8 mouse cellular contexts compared by ENCODE assay signal in the genomic region with DNA sequence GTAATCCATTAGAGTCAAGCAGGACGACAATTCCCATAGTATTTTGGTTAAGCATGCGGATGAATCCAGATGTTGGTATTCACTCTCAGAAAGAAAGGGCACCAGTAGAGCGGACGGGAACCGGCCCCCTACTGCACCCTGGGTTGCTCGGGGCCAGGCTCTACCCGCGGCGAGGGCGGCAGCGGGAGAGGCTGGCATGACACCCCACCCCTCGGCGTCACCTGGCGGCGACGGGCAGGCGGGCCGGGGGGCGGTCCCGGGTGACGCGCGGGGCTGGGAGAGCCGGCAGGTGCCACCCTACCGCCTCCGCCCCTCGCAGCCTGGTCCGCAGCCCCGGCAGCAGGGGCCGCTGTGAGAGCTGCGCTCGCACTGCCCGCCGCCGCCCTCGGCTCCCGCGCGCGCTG. TPM values are rescaled to one million over a fixed set of nuclear protein-coding genes. Genes with fewer than 3 reads are reported as not detected.
A peak's percentile ranks its signal among the peaks of the same experiment; 100 is the strongest.
DNase-seq lines count a peak whose midpoint lies in the region; ATAC-seq lines count a peak whose summit lies in the region.

A gene (plus strand): TSS at position 324 of the 404 bp plus-strand sequence.

- H3K27ac ChIP-seq in neural tube, embryonic 11.5 days (ENCODE audit: low read depth, low read length) = no peak within 1 kb of the TSS
- H3K27ac ChIP-seq in embryonic facial prominence, embryonic 11.5 days (replicated peaks; ENCODE audit: low read depth, low read length) = no peak within 1 kb of the TSS
- H3K27ac ChIP-seq in heart, embryonic 10.5 days = peak within 1 kb of the TSS; percentile 75
- no peak within 1 kb of the TSS for H3K27ac ChIP-seq in kidney, embryonic 14.5 days (ENCODE audit: low read depth, low read length)
- H3K27ac ChIP-seq in limb, embryonic 15.5 days = peak within 1 kb of the TSS; percentile 24; the same call in 1 of the 2 replicates
- H3K27ac ChIP-seq in midbrain, embryonic 16.5 days (ENCODE audit: low read length) = no peak within 1 kb of the TSS

- peak within 1 kb of the TSS; percentile 64 for H3K9ac ChIP-seq in neural tube, embryonic 11.5 days (ENCODE audit: low read length)
- H3K9ac ChIP-seq in embryonic facial prominence, embryonic 11.5 days (replicated peaks; ENCODE audit: low read length) = peak within 1 kb of the TSS; percentile 63
- peak within 1 kb of the TSS; percentile 71 for H3K9ac ChIP-seq in kidney, embryonic 14.5 days (ENCODE audit: low read depth, low read length)
- H3K9ac ChIP-seq in limb, embryonic 15.5 days = peak within 1 kb of the TSS; percentile 50
- H3K9ac ChIP-seq in midbrain, embryonic 16.5 days (ENCODE audit: low read depth, low read length) = peak within 1 kb of the TSS; percentile 73

- H3K36me3 ChIP-seq in neural tube, embryonic 11.5 days (ENCODE audit: control insufficient read depth, insufficient read depth, low read length) = no peaks in the 10 kb centered on the region
- H3K36me3 ChIP-seq in embryonic facial prominence, embryonic 11.5 days (replicated peaks; ENCODE audit: control insufficient read depth, insufficient read depth, low read depth, low read length) = no peaks in the 10 kb centered on the region
- H3K36me3 ChIP-seq in heart, embryonic 10.5 days = no peaks in the 10 kb centered on the region
- H3K36me3 ChIP-seq in kidney, embryonic 14.5 days (ENCODE audit: control insufficient read depth, insufficient read depth, low read length) = no peaks in the 10 kb centered on the region
- no peaks in the 10 kb centered on the region for H3K36me3 ChIP-seq in limb, embryonic 15.5 days
- H3K36me3 ChIP-seq in midbrain, embryonic 16.5 days (ENCODE audit: control insufficient read depth, insufficient read depth, low read length) = no peaks in the 10 kb centered on the region

- WGBS in neural tube, embryonic 11.5 days = under 1% methylated on average over 21 of the region's 40 CpGs
- WGBS in embryonic facial prominence, embryonic 11.5 days = 0% methylated on average over 37 of the region's 40 CpGs
- WGBS in heart, embryonic 10.5 days = under 1% methylated on average over 40 of the region's 40 CpGs
- WGBS in kidney, embryonic 14.5 days = under 1% methylated on average over 39 of the region's 40 CpGs
- 0% methylated on average over 40 of the region's 40 CpGs for WGBS in limb, embryonic 15.5 days
- under 1% methylated on average over 30 of the region's 40 CpGs for WGBS in midbrain, embryonic 16.5 days

- peaks cover 30% of the 10 kb centered on the region for H3K27me3 ChIP-seq in neural tube, embryonic 11.5 days (ENCODE audit: control insufficient read depth, insufficient read depth, low read length)
- peaks cover 20% of the 10 kb centered on the region for H3K27me3 ChIP-seq in embryonic facial prominence, embryonic 11.5 days (ENCODE audit: control insufficient read depth, insufficient read depth, low read length)
- peaks cover 83% of the 10 kb centered on the region for H3K27me3 ChIP-seq in heart, embryonic 10.5 days (ENCODE audit: insufficient read depth, poor library complexity, severe bottlenecking)
- peaks cover 16% of the 10 kb centered on the region for H3K27me3 ChIP-seq in kidney, embryonic 14.5 days (ENCODE audit: control insufficient read depth, insufficient read depth, low read length)
- H3K27me3 ChIP-seq in limb, embryonic 15.5 days = peaks cover 43% of the 10 kb centered on the region
- H3K27me3 ChIP-seq in midbrain, embryonic 16.5 days (ENCODE audit: control insufficient read depth, insufficient read depth, low read depth, low read length) = peaks cover 7% of the 10 kb centered on the region

- H3K9me3 ChIP-seq in neural tube, embryonic 11.5 days (ENCODE audit: control insufficient read depth, low read length) = no peaks in the 10 kb centered on the region
- H3K9me3 ChIP-seq in embryonic facial prominence, embryonic 11.5 days (replicated peaks; ENCODE audit: control insufficient read depth, low read length) = no peaks in the 10 kb centered on the region
- H3K9me3 ChIP-seq in heart, embryonic 10.5 days = no peaks in the 10 kb centered on the region
- no peaks in the 10 kb centered on the region for H3K9me3 ChIP-seq in kidney, embryonic 14.5 days (ENCODE audit: control insufficient read depth, low read length)
- no peaks in the 10 kb centered on the region for H3K9me3 ChIP-seq in limb, embryonic 15.5 days
- no peaks in the 10 kb centered on the region for H3K9me3 ChIP-seq in midbrain, embryonic 16.5 days (replicated peaks; ENCODE audit: control insufficient read depth, low read length, poor library complexity, severe bottlenecking)

- H3K4me3 ChIP-seq in neural tube, embryonic 11.5 days (ENCODE audit: low read depth, low read length) = peak within 1 kb of the TSS; percentile 72
- peak within 1 kb of the TSS; percentile 68 for H3K4me3 ChIP-seq in embryonic facial prominence, embryonic 11.5 days (ENCODE audit: low read depth, low read length)
- H3K4me3 ChIP-seq in heart, embryonic 10.5 days = peak within 1 kb of the TSS; percentile 77
- H3K4me3 ChIP-seq in kidney, embryonic 14.5 days (ENCODE audit: low read length) = peak within 1 kb of the TSS; percentile 74
- H3K4me3 ChIP-seq in limb, embryonic 15.5 days = peak within 1 kb of the TSS; percentile 70
- H3K4me3 ChIP-seq in midbrain, embryonic 16.5 days (ENCODE audit: low read depth, low read length) = peak within 1 kb of the TSS; percentile 70

- ATAC-seq in neural tube, embryonic 11.5 days (ENCODE audit: insufficient read depth, low FRiP score, low TSS enrichment) = peak; percentile 90
- ATAC-seq in embryonic facial prominence, embryonic 11.5 days (replicated peaks; ENCODE audit: insufficient number of reproducible peaks, low FRiP score, low TSS enrichment, low read depth) = peak; percentile 87
- peak; percentile 96 for ATAC-seq in kidney, embryonic 14.5 days (ENCODE audit: low FRiP score, low TSS enrichment)
- peak; percentile 75 for ATAC-seq in limb, embryonic 15.5 days (ENCODE audit: insufficient number of reproducible peaks, low FRiP score, low TSS enrichment, low read depth)
- ATAC-seq in midbrain, embryonic 16.5 days = peak; percentile 96

- H3K4me2 ChIP-seq in neural tube, embryonic 11.5 days (ENCODE audit: low read depth) = peak within 1 kb of the TSS; percentile 100
- peak within 1 kb of the TSS; percentile 100 for H3K4me2 ChIP-seq in embryonic facial prominence, embryonic 11.5 days (ENCODE audit: low read depth, low read length)
- H3K4me2 ChIP-seq in kidney, embryonic 14.5 days (replicated peaks; ENCODE audit: low read depth, low read length) = peak within 1 kb of the TSS; percentile 100
- peak within 1 kb of the TSS; percentile 100 for H3K4me2 ChIP-seq in limb, embryonic 15.5 days
- H3K4me2 ChIP-seq in midbrain, embryonic 16.5 days (ENCODE audit: low read length) = peak within 1 kb of the TSS; percentile 94

- peak; percentile 73 for DNase-seq in neural tube, embryonic 11.5 days (ENCODE audit: low spot score)
- no peak for DNase-seq in neural tube, embryonic 10.5 days (ENCODE audit: extremely low spot score, low spot score)
- peak; percentile 71 for DNase-seq in embryonic facial prominence, embryonic 11.5 days (ENCODE audit: low spot score)
- DNase-seq in heart, embryonic 10.5 days (ENCODE audit: low spot score) = peak; percentile 76
- DNase-seq in spleen, postnatal 4 days (ENCODE audit: low spot score in 2 of 2) = peak; percentile 69 to 86

- no peaks in the 10 kb centered on the region for H3K4me1 ChIP-seq in neural tube, embryonic 11.5 days (ENCODE audit: control insufficient read depth, insufficient read depth, low read length)
- no peaks in the 10 kb centered on the region for H3K4me1 ChIP-seq in embryonic facial prominence, embryonic 11.5 days (ENCODE audit: control insufficient read depth, insufficient read depth, low read length)
- H3K4me1 ChIP-seq in heart, embryonic 10.5 days = peaks cover 16% of the 10 kb centered on the region
- no peaks in the 10 kb centered on the region for H3K4me1 ChIP-seq in kidney, embryonic 14.5 days (ENCODE audit: control insufficient read depth, insufficient read depth, low read length)
- peaks cover 15% of the 10 kb centered on the region for H3K4me1 ChIP-seq in limb, embryonic 15.5 days
- peaks cover 8% of the 10 kb centered on the region for H3K4me1 ChIP-seq in midbrain, embryonic 16.5 days (ENCODE audit: control insufficient read depth, insufficient read depth, low read length)

RNA-seq across cellular contexts. Expression of the gene that starts here (rescaled TPM):
- polyA plus RNA-seq in neural tube, embryonic 11.5 days (2014; fragmentation: Nextera tagmentation; extraction: Ambion mirVana) = 0.81 and 1.2 TPM in 2 replicates
- polyA plus RNA-seq in embryonic facial prominence, embryonic 11.5 days (2014; fragmentation: Nextera tagmentation; extraction: Ambion mirVana) = 1.8 and 1.9 TPM in 2 replicates
- 1.2 and 1.6 TPM in 2 replicates for polyA plus RNA-seq in heart, embryonic 10.5 days (2016; fragmentation: Nextera tagmentation; extraction: Ambion mirVana)
- 7.3 and 14.3 TPM in 2 replicates for polyA plus RNA-seq in kidney, embryonic 14.5 days (2014; fragmentation: Nextera tagmentation; extraction: Ambion mirVana)
- polyA plus RNA-seq in limb, embryonic 15.5 days (2015; fragmentation: Nextera tagmentation; extraction: Ambion mirVana) = 21.4 and 21.7 TPM in 2 replicates
- polyA plus RNA-seq in midbrain, embryonic 16.5 days (2015; fragmentation: Nextera tagmentation; extraction: Ambion mirVana) = 1.9 and 2.3 TPM in 2 replicates

Comparison
In these comparisons a context has a peak if more than half of its experiments do, and no peak if none do; other contexts are left out.
1. H3K27ac ChIP-seq: peak in heart, embryonic 10.5 days (single experiment) and limb, embryonic 15.5 days (single experiment); none in neural tube, embryonic 11.5 days (single experiment), embryonic facial prominence, embryonic 11.5 days (single experiment), kidney, embryonic 14.5 days (single experiment) and midbrain, embryonic 16.5 days (single experiment).
2. Peak in every context shown above with its lines, with median percentiles within 50 percentile points of each other: ATAC-seq, H3K4me2 ChIP-seq, H3K4me3 ChIP-seq and H3K9ac ChIP-seq.